Mouse (Mus musculus) CD4-positive, CD25-positive, alpha-beta regulatory T cell, adult 2 months (primary cell): Measurements from ENCODE around the gene Btg3.

Experiments used
- DNase-seq: peaks from one replicate; pipeline ENCODE4 v3.0.0-alpha.2; 2012; ENCODE audit warnings: low read depth, low spot score

Gene Btg3

DNA sequence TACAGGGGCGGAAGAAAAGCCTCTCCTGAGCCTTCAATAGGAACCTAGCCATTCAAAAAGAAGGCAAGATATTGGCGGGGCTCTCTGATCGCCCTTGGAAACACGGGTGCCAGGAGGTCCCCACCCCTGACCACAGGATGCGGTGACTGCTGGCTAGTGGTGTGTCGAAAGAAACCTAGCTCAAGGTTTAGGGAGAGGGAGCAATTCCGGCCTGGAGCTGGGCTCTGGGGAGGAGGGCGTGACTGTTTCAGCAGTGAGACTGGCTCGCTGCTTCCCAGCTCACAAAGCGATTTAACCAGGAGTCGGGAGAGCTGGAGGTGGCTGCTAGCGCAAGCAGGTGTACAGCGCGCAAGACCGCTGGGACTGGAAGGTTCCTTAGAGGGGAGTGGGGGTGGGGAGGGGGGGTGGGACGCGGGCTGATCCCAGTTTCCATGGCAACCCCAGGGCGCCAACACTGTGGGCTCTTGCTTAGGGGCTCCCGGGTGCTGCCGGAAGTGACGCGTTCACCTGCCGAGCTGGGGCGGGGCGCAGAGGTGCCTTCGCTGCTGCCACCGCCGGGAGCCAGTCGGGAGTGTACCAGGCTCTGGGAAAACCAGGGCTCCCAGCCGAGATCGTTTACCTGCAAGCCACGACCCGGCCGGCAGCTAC, 75.7 kb downstream of the Btg3 start, which contains the start of gene Cxadr:
TSS of gene Cxadr (plus strand) at position 307 of the 648 bp plus-strand sequence.
- peak; percentile 68 for DNase-seq

DNA sequence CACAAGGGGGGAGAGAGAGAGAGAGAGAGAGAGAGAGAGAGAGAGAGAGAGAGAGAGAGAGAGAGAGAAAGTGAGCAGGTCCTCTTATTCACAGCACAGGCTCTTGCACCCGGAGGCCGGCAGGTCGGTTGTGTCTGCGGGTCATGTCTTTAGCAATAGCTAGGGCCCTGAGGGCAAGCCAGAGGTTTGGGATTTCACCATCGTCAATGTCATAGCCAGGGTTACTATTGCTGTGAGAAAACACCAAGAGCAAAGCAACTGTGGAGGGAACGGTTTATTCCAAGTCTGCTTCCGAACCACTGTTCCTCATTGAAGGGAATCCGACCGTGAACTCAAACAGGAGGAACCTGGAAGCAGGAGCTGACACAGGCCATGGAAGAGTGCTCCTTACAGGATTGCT, 80.9 kb downstream of the Btg3 start:
- DNase-seq: no peak

DNA sequence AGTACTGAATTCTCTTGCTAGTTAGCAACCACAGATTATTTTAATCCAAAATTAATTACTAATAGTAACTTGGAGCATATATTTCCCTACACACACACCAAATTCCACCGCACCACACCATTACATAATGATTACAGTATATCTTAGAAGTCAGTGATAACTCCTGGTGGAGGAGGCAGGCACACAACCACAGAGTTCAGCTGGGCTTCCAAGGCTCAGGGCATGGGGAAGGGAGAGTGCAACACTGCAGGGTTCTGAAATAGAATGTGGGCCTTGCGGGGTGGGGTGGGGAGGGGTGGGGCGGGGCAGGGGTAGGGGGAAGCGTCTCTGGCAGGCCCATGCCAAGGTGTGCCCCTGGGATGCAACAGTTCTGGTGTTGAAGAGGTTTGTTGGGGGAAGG, 81.4 kb downstream of the Btg3 start:
- no peak for DNase-seq

DNA sequence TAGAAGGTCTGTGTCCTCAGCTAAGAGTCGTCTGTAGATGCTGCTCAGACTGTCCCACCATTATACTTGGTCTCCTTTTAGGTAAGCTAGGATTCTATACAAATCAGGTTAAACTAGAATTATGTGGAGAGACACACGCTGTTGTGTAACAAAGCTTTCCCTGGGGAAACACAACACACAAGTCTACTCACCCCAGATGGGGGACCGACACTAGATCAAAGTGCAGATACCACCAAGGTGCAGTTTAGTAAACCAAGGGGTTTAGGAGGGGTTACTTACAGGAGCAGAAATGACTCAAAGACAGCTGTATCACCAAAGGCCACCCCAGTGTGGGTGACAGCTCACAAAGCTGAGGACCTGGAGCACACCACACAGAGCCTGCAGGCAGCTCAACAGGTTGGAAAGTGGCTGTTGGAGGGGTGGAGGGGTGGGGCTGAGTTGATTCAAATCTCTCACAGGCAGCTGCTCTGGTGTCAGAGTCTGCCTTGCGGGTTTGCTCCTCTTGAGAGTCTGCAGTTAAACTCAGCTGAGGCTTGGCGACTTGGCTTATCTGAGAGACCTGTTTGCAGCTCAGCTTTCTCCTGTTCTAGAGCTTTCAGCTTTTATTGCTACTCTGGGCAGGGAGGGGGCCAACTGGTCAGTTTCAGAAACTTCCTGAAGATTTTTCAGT, 82.3 kb downstream of the Btg3 start:
- DNase-seq: no peak

DNA sequence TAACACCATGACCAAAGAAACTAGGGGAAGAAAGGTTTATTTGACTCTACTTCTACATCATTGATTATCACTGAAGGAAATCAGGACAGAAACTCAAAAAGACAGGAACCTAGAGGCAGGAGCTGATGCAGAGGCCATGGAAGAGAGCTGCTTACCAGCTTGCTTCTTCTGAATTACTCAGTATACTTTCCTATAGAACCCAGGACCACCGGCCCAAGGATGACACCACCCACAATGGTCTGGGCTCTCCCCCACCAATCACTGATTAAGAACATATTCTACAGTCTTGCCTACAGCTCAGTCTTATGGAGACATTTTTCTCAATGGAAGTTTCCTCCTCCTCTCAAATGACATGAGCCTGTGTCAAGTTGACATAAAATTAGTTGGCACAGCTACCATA, 82.9 kb downstream of the Btg3 start:
- no peak for DNase-seq

DNA sequence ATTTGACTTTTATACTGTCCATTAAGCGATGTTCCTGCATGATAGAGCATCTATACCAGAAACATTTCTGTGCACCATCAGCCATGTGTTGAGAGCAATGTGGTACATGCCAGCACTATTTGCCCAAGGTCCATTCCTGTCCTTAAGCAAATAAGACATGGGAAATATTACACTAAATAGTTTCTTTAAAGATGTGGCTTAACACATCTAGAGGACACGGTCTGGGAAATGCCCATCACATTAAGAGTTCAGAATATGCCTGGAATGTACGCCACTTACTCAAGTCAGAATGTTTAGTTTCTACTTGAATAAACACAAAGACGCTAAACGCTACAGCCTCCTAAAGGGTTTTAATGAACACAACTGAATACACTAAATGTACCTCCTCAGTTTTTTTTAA, 93.8 kb downstream of the Btg3 start:
- DNase-seq: no peak
